Mouse (Mus musculus): ENCODE data around the gene 9430038I01Rik. TPM values are rescaled to one million over a fixed set of nuclear protein-coding genes. Genes with fewer than 3 reads are reported as not detected.

The 9430038I01Rik gene
- total RNA-seq (2023), result 10 to 100 TPM in 1 of 2 experiments, 1 to 10 TPM in 1; 8.9 to 11.8 TPM

GRCm38 (mm10) chr7:137410337-137411197 is at the start of gene 9430038I01Rik:
9430038I01Rik (minus strand) TSS chr7:137410762.

DNA sequence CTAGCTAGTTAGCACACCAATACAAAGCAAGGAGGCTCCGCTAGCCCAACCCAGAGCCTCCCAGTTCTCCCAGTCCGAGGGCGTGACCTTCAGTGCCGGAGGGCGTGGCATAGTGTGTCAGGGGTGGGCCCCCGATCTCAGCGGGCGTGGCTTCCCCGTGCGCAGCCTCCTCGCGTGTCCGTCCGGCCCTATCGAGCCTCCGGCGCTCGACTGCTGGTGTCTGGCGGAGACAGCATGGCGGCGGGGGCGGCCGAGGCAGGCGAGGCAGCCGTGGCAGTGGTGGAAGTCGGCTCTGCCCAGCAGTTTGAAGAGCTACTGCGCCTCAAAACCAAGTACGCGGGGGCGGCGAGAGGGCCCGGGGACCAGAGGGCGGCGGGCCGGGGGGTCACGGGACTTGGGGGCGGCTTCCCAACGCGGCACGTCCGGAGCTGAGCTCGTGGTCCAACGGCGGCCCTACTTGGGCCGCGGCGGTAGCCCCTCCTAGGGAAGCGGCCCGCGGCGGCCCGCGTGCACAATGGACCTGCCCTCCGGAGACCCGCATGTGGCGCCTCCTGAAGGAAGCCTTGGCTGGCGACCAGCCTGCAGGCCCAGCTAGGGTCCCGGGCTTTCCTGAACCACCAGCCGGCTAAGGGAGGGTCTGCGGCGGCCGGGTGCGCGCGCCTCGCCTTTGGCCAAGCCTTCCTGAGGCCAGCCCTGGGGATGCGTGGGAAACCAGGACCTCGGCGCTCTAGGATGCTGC is 27.0 kb upstream of the 9430038I01Rik start, which contains the start of gene Glrx3:
TSS of gene Glrx3 (plus strand) at position 175 of the 739 bp plus-strand sequence.

Other genes with a start within 250 kb of the 9430038I01Rik start
- gene Ebf3, start 96.3 kb downstream of the 9430038I01Rik start, total RNA-seq (2023), result under 1 TPM; 0.20 to 0.26 TPM
- 10 to 100 TPM; 29.1 to 32.0 TPM for gene Glrx3, start 26.9 kb upstream of the 9430038I01Rik start, total RNA-seq (2023)

Measured in neutrophil, adult 59 days (primary cell).